Mouse (Mus musculus): Measurements from ENCODE around the gene 3830403N18Rik.
"Not testable (repeated sequence)": the region's sequence is repeated elsewhere in the genome, so short reads cannot be mapped to it uniquely, and the experiment has no call there.

The 3830403N18Rik gene

GRCm38 (mm10) chrX:56136336-56136909 lies at the start of gene 3830403N18Rik:
TSS of gene 3830403N18Rik (plus strand) at chrX:56136572.
- DNase-seq = not testable (repeated sequence)

GRCm38 (mm10) chrX:56151396-56151795 lies 15.0 kb downstream of the 3830403N18Rik start:
- DNase-seq = peak; percentile 55

- DNase-seq = not testable (repeated sequence)
Measured at GRCm38 (mm10) chrX:56186449-56186848, 50.1 kb downstream of the 3830403N18Rik start.

All from retina, postnatal 1 day (tissue).